Mouse (Mus musculus): ENCODE data around the gene Hsd3b7.
"Not testable (repeated sequence)": the region's sequence is repeated elsewhere in the genome, so short reads cannot be mapped to it uniquely, and the experiment has no call there.

Gene Hsd3b7

GRCm38 (mm10) chr7:127815954-127816821, 15.8 kb downstream of the Hsd3b7 start:
- no peak for DNase-seq (ENCODE audit: low read depth, low spot score)

GRCm38 (mm10) chr7:127817053-127817452, 16.6 kb downstream of the Hsd3b7 start:
- DNase-seq (ENCODE audit: low read depth, low spot score), result no peak

- no peak for DNase-seq (ENCODE audit: low read depth, low spot score)
Observed at GRCm38 (mm10) chr7:127817776-127818175, 17.4 kb downstream of the Hsd3b7 start.

- no peak for DNase-seq (ENCODE audit: low read depth, low spot score)
Observed at GRCm38 (mm10) chr7:127820836-127821509, 20.6 kb downstream of the Hsd3b7 start.

- DNase-seq (ENCODE audit: low read depth, low spot score), result no peak
Observed at GRCm38 (mm10) chr7:127822494-127822893, 22.1 kb downstream of the Hsd3b7 start.

GRCm38 (mm10) chr7:127823236-127824171, 23.1 kb downstream of the Hsd3b7 start:
- DNase-seq (ENCODE audit: low read depth, low spot score), result no peak

- DNase-seq (ENCODE audit: low read depth, low spot score), result no peak
Observed at GRCm38 (mm10) chr7:127824176-127824871, 23.9 kb downstream of the Hsd3b7 start, which contains the start of the genes Stx4a and Stx1b. Gene Stx4a, plus strand, starts transcription at chr7:127824294. Gene Stx1b, minus strand, starts transcription at chr7:127824549.

GRCm38 (mm10) chr7:127835550-127835949, 35.1 kb downstream of the Hsd3b7 start:
- DNase-seq (ENCODE audit: low read depth, low spot score), result no peak

GRCm38 (mm10) chr7:127837473-127837872, 37.1 kb downstream of the Hsd3b7 start:
- DNase-seq (ENCODE audit: low read depth, low spot score), result no peak

GRCm38 (mm10) chr7:127837878-127838277, 37.5 kb downstream of the Hsd3b7 start:
- DNase-seq (ENCODE audit: low read depth, low spot score), result not testable (repeated sequence)

- DNase-seq (ENCODE audit: low read depth, low spot score), result peak; percentile 50
Observed at GRCm38 (mm10) chr7:127840031-127840430, 39.6 kb downstream of the Hsd3b7 start.

- DNase-seq (ENCODE audit: low read depth, low spot score), result no peak
Observed at GRCm38 (mm10) chr7:127840886-127841285, 40.5 kb downstream of the Hsd3b7 start.

GRCm38 (mm10) chr7:127841340-127842000, 41.1 kb downstream of the Hsd3b7 start:
- peak; percentile 96 for DNase-seq (ENCODE audit: low read depth, low spot score)

- DNase-seq (ENCODE audit: low read depth, low spot score), result peak; percentile 89
Observed at GRCm38 (mm10) chr7:127842001-127842718, 41.8 kb downstream of the Hsd3b7 start.

- no peak for DNase-seq (ENCODE audit: low read depth, low spot score)
Observed at GRCm38 (mm10) chr7:127849973-127850875, 49.8 kb downstream of the Hsd3b7 start.

- DNase-seq (ENCODE audit: low read depth, low spot score), result no peak
Observed at GRCm38 (mm10) chr7:127850906-127851305, 50.5 kb downstream of the Hsd3b7 start.

All from A20 (cell line).